Mouse (Mus musculus) limb, embryonic 13.5 days (tissue): ENCODE measurements at regions not wholly inside any gene's neighbourhood (a gene's known extent, or its start where the extent isn't known, plus 50 kb on each side); places are given as distances from the start of the nearest gene placed in this dataset.

Experiments used
- ATAC-seq: fragments of 200-750 bp; cut with Nextera tagmentation; 2 replicates; pipeline ENCODE4 v1.8.0; 2017; ENCODE audit warnings: low read depth, moderate number of reproducible peaks, moderate TSS enrichment; ENCODE audit not compliant: low FRiP score
- H3K27ac ChIP-seq: fragments of 300-500 bp; sonication (generic); 2 replicates; pipeline ENCODE4 v1.5.1; 2015; ENCODE audit warnings: inconsistent platforms, mild to moderate bottlenecking, moderate library complexity
- H3K27me3 ChIP-seq: fragments of 300-500 bp; sonication (generic); 2 replicates; pipeline ENCODE4 v1.6.1; 2015; ENCODE audit warnings: mild to moderate bottlenecking, inconsistent platforms
- H3K36me3 ChIP-seq: fragments of 300-500 bp; sonication (generic); 2 replicates; pipeline ENCODE4 v1.6.1; 2015; ENCODE audit warnings: inconsistent platforms, mild to moderate bottlenecking, moderate library complexity
- H3K4me1 ChIP-seq: fragments of 300-500 bp; sonication (generic); 2 replicates; pipeline ENCODE4 v1.6.1; 2015; ENCODE audit warnings: inconsistent platforms
- H3K4me2 ChIP-seq: fragments of 300-500 bp; sonication (generic); replicated peaks from 2 replicates; pipeline ENCODE4 v1.6.1; 2015; ENCODE audit warnings: inconsistent platforms, mild to moderate bottlenecking, moderate library complexity
- H3K4me3 ChIP-seq: fragments of 300-500 bp; sonication (generic); 2 replicates; pipeline ENCODE4 v1.5.1; 2015; ENCODE audit warnings: moderate library complexity, mild to moderate bottlenecking, inconsistent platforms
- H3K9ac ChIP-seq: fragments of 300-500 bp; sonication (generic); 2 replicates; pipeline ENCODE4 v1.6.1; 2015; ENCODE audit warnings: mild to moderate bottlenecking, inconsistent platforms
- H3K9me3 ChIP-seq: fragments of 300-500 bp; sonication (generic); 2 replicates; pipeline ENCODE4 v1.6.1; 2016; ENCODE audit warnings: inconsistent platforms
- WGBS: fragments of 180-500 bp; shearing (Covaris S2); methylation state at CpG from one replicate; pipeline ENCODE4 v1.1.7; 2015; 5-methylcytosine and 5-hydroxymethylcytosine counted together

DNA sequence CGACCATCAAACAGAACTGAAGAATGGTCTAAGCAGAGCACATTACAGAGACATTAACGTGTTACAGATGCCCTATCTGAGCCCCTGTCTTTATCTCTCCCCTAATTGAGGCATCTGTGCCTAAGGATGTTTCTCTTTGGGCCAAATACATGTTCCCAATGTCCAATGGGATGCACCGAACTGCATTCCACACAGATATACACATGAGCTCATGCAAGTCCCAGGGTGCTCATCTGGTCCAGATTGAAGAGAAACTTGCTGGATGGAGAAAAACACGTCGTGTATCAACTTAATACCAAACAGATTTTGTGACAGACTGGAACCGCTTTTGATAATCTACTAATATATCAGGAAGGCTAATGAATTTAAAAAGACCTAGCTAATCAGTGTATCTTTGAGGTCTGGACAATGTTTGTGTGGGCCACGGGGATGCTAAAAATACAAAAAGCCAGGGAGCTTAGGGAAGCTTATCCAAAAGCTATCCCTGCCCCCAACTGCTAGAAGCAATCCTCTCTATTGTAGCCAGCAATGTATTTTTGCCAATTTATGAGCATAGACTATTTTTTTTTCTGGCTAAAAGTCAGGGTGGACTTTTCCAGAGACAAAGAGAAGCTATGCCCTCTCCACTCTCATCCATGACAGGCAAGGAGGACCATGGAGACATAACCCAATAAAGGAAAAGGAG is 53.4 kb upstream of the Rbpj start:
- Histone ChIP-seq H3K9ac (no peak overlapping the region), H3K4me2 (no peak overlapping the region), H3K4me1 (no peaks in the 10 kb centered on the region), H3K36me3 (no peaks in the 10 kb centered on the region), H3K27ac (no peak overlapping the region), H3K9me3 (no peaks in the 10 kb centered on the region), H3K4me3 (no peak overlapping the region), H3K27me3 (no peaks in the 10 kb centered on the region)
- WGBS, result 55% methylated on average over 7 of the region's 7 CpGs
- ATAC-seq, result no peak

DNA sequence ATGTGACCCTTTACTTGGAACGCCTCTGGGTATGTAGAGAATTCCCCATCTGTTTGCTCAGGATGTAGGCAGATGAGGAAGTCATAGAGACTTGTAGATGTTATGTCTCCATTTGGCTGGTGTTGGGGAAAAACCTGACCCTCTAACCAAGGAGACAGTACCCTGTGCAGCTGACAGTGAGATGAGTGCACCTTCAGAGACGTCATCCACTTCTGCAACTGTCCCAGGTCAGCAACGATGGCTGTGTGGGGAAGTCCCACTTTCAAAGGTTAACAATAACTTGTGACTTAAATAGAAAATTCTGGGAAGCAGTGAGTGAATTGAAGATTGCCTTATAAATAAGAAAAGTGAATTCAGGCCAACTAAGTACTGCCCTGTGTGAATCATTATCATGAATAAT is 52.3 kb upstream of the Rbpj start:
- 83% methylated on average over 3 of the region's 3 CpGs for WGBS
- no peaks in the 10 kb centered on the region for H3K36me3 ChIP-seq
- H3K27ac ChIP-seq, result no peak overlapping the region
- H3K9ac ChIP-seq, result no peak overlapping the region
- H3K4me1 ChIP-seq, result no peaks in the 10 kb centered on the region
- ATAC-seq, result no peak
- H3K9me3 ChIP-seq, result no peaks in the 10 kb centered on the region
- no peaks in the 10 kb centered on the region for H3K27me3 ChIP-seq
- no peak overlapping the region for H3K4me2 ChIP-seq
- no peak overlapping the region for H3K4me3 ChIP-seq

DNA sequence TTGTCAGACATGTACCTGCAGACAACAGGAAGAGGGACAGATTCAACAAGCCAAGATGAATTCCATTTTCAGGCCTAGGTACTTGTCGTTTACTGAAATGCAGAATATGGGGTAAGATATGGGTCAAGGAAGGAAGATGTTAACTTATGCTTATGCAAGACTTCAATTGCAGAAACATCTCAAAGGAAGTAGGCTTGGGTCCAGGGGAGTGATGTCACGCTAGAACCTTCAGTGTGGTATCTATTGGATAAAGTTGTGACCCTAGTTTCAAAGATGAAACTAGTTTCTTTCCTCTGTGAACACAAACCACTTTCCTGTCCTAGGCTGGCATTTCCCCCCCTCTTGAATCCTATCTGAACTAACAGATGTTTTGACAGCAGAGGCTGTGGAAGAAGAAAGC is 50.5 kb upstream of the Rbpj start:
- Histone ChIP-seq H3K9me3 (no peaks in the 10 kb centered on the region), H3K27me3 (no peaks in the 10 kb centered on the region), H3K4me3 (no peak overlapping the region), H3K36me3 (no peaks in the 10 kb centered on the region), H3K9ac (no peak overlapping the region), H3K4me1 (no peaks in the 10 kb centered on the region), H3K27ac (no peak overlapping the region), H3K4me2 (no peak overlapping the region)
- ATAC-seq, result no peak
- 84% methylated on average over 2 of the region's 2 CpGs for WGBS
